Mouse (Mus musculus): Measurements from ENCODE around the gene Gnl1.
A peak's percentile ranks its signal among the peaks of the same experiment; 100 is the strongest.
"Not testable (repeated sequence)": the region's sequence is repeated elsewhere in the genome, so short reads cannot be mapped to it uniquely, and the experiment has no call there.

The Gnl1 gene

DNA sequence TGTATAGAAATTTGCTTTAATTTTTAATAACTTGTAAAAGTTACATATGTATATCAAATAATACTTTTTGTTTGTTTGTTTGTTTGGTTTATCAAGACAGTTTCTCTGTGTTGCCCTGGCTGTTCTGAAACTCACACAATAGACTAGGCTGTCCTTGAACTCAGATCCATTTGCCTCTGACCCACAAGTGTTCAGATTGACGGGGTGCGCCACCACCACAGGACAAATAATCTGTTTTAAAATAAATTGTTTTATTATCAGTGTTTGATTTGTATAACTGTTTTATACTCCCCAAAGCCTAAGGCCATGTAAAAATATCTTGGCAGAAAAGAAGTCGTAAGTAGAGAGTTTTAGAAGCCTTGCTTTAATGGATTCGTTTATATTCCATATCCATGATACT lies 48.0 kb downstream of the Gnl1 start:
- DNase-seq = no peak

DNA sequence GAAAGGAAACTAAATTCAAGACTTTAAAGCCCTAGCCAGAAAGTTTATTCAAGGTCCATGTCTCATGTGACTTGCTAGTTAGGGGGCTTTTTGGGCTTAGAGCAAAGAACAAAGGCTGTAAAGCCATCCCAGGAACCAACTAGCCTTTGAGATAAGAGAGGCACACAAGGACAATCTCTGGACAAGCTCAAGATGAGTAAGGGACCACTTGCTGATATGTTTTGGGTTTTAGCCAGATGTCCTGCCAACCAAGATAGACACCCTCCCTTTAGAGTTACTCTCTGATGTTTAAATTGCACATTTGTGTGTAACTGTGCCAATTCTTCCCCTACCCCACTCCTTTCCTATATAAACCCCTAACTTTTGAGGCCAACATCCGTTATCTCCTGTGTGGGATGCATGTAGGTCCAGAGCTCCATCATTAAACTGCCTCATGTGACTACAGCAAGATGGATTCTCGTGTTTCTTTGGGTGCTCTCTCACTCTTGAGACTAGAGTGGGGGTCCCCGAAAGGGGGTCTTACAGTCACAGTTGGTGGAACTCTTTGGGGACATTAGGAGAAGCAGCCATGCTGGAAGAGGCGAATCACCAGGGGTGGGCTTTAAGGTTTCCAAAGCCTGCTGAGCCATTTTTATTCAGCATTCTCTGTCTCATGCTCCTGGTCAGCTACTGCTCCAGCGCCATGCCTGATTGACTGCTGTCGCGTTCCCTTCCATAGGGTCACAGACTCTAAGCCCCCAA lies 49.4 kb downstream of the Gnl1 start:
- no peak for DNase-seq

DNA sequence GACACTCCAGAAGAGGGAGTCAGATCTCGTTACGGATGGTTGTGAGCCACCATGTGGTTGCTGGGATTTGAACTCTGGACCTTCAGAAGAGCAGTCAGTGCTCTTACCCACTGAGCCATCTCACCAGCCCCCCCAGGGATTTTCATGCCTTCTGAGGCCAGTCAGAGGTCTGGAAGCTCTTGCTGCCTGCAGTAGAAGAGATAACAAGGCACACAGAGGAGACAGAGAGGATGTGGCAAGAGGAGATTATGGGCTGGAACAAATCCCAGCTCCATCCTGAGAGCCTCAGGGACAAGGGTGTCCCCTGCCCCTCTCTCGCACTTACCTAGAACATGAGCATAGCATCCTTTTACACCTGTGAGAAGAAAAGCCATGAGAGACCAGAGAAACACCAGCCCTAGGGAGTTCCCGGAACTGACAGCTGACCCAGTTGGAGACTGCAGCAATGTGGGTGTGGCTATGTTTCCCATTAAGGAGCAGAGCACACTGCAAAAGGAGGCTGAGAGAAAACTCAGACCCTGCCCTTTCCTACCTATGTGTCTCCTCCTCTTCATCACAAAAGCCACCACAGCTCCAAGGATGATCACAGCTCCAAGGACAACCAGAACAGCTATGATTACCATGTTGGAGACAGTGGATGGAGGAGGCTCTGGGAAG lies 50.5 kb downstream of the Gnl1 start:
- DNase-seq = not testable (repeated sequence)

DNA sequence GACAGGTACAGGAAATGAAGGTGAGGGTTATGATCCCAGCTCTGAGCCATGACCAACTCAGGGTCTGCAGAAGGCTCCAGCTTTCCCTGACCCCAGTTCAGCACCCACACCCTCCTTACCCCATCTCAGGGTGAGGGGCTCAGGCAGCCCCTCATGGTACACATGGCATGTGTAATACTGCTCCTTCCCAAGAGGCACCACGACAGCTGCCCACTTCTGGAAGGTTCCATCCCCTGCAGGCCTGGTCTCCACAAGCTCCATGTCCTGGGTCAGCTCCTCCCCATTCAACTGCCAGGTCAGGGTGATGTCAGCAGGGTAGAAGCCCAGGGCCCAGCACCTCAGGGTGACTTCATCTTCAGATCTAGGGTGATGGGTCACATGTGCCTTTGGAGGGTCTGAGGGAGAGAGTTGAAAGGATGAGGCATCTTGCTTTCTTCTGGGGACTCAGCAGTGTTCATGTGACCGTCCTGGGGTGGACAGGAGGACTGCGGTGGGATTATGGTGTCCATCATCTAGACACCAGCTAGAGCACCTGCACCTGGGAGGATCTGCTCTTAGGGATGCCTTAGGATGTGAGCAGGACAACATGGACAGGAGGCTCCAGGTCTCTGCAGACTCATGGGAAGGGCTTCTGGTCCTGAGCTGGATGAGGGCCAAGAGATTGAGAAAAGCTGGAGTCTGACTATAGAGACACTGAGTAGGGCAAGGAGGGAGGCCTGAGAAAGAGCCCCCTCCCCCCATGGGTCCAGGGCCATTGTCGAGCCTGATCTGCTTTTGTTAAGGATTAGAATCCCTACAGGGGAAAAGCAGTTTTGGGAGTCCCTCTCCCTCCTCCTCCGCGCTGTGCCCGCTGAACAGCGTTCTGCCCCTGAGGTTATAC lies 51.3 kb downstream of the Gnl1 start:
- not testable (repeated sequence) for DNase-seq

DNA sequence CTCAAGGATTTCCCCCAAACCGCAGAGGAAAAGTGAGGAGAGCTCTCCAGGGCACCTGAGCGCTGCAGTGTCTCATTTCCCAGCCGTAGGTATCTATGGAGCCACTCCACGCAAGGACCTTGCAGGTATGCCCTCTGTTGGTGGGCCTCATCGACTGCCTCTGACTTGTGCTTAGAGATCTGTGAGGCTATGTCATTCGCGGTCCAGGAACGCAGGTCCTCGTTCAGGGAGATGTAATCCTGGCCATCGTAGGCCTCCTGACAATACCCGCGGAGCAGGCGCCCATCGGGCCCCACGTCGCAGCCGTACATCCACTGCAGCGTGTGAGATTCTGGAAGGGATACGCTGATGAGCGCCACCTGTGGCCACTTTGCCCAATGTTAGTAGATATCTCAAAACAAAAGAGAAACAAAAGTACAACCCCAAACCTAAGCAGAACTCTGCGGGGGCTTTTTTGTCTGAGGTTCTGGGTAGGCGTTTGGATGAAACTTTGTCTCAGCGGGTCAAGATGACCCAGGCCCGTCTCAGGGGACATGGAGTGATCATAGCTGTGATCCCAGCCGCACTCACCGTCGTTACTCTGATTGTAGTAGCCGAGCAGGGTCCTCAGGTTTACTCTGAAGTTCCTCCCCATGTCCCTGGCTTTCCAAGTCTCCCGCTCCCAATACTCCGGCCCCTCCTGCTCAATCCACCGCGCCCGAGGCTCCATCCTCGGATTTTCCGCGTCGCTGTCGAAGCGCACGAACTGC lies 52.1 kb downstream of the Gnl1 start:
- DNase-seq = peak; percentile 56

DNA sequence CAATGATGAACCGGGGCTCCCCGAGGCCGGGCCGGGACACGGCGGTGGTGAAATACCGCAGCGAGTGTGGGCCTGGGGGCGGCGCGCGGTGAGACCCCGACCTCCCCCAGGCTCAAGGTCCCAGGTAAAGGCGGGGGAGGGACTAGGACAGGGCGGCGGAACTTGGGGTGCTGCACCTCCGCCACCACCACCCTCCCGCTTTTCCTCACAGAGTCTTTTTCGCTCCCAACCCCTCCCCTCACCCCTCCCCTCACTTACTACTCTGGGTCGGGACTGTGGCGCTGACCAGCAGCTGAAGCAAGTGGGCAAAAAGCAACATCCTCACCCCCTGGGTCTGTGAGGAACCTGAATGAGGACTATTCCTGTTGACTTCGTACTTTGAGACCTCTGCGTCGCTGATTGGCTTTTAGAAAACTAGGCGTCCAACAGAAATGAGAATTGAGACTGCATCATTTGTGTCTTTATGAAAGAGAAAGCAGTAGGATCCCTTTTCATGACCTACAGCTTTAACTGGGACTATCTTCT lies 52.8 kb downstream of the Gnl1 start, which contains the start of gene H2-T23:
Gene H2-T23 (minus strand): TSS at position 505 of the 525 bp plus-strand sequence.
- DNase-seq = not testable (repeated sequence)

DNA sequence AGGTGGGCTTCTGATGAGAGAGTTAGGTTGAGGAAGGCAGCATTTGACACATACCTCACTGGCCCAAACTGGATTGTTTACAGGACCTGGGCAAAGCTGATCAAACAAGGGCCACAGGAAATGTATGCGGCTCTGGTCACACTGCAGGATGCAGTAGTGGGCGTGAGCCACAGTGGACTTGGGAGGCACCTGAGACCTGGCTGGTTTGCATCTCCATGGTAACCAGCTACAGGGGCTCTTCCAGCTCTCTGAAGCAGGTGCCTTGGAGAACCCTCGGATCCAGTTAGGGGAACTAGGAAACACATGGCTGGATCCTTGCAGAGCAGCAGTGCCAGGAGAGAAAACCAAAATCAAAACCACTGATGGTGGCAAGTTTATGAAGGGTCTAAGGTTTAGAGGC lies 54.9 kb downstream of the Gnl1 start:
- not testable (repeated sequence) for DNase-seq

DNA sequence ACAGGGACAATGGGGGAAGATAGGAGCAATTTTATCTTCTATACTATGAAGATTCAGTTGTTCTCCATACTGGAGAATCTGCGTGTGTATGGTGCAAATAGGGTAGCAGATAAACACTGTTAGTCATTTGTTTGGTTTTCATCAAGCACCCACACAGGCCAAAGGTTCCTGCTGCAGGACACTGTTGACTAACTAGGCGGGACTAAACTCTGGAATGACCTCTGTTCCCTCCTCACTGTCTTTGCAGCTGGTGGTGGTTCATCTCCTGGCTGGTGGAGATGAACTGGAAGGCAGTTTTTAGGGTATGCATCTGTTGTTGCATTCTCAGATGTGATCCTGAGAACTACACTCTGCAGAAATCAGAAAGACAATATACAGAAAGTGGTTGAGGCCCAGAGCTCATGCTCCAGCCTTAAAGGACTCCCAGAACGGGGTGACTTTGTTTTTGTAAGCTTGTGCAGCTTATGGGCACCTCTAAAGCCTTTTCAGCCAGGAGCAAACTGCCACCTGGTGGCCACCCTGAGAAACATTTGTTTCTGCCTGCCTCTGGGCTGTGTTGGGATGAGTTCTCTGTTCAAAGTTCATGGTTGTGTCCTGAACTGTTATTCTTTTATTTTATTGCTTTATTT lies 55.5 kb downstream of the Gnl1 start:
- DNase-seq = peak; percentile 64

DNA sequence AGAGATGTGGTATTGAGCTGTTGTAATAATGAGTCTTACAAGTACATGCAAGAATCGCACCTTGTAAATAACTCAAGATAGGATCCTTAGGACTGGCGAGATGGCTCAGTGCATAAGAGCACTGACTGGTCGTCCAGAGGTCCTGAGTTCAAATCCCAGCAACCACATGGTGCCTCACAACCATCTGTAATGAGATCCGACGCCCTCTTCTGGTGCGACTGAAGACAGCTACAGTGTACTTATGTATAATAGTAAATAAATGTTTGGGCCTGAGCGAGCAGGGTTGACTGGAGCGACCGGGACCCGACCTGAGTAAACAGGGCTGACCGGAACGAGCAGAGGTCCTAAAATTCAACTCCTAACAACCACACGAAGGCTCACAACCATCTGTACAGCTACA lies 56.5 kb downstream of the Gnl1 start:
- not testable (repeated sequence) for DNase-seq
